Mouse (Mus musculus) heart, embryonic 15.5 days (tissue): ENCODE results near the gene Ccdc107. TPM values are rescaled to one million over a fixed set of nuclear protein-coding genes. Genes with fewer than 3 reads are reported as not detected.

ENCODE experiments used
- ATAC-seq: fragments of 200-750 bp; cut with Nextera tagmentation; replicated peaks from 2 replicates; pipeline ENCODE4 v1.8.0; 2017; ENCODE audit warnings: low read depth, moderate TSS enrichment; ENCODE audit not compliant: insufficient number of reproducible peaks, insufficient read depth, low FRiP score
- H3K27ac ChIP-seq: fragments of 300-500 bp; sonication (generic); 2 replicates; pipeline ENCODE4 v1.5.1; 2015; ENCODE audit warnings: mild to moderate bottlenecking, inconsistent platforms
- H3K27me3 ChIP-seq: fragments of 300-500 bp; sonication (generic); 2 replicates; pipeline ENCODE4 v1.6.1; 2015; ENCODE audit warnings: inconsistent platforms
- H3K36me3 ChIP-seq: fragments of 300-500 bp; sonication (generic); 2 replicates; pipeline ENCODE4 v1.6.1; 2015; ENCODE audit warnings: mild to moderate bottlenecking, inconsistent platforms
- H3K4me1 ChIP-seq: fragments of 300-500 bp; sonication (generic); replicated peaks from 2 replicates; pipeline ENCODE4 v1.6.1; 2015; ENCODE audit warnings: inconsistent platforms
- H3K4me2 ChIP-seq: fragments of 300-500 bp; sonication (generic); 2 replicates; pipeline ENCODE4 v1.6.1; 2015; ENCODE audit warnings: inconsistent platforms, mild to moderate bottlenecking, moderate library complexity
- H3K4me3 ChIP-seq: fragments of 300-500 bp; sonication (generic); 2 replicates; pipeline ENCODE4 v1.5.1; 2015; ENCODE audit warnings: mild to moderate bottlenecking, inconsistent platforms
- H3K9ac ChIP-seq: fragments of 300-500 bp; sonication (generic); 2 replicates; pipeline ENCODE4 v1.6.1; 2015; ENCODE audit warnings: mild to moderate bottlenecking, inconsistent platforms
- H3K9me3 ChIP-seq: fragments of 300-500 bp; sonication (generic); replicated peaks from 2 replicates; pipeline ENCODE4 v1.6.1; 2016; ENCODE audit warnings: inconsistent platforms
- WGBS: fragments of 180-500 bp; shearing (Covaris S2); methylation state at CpG from one replicate; pipeline ENCODE4 v1.1.7; 2015; ENCODE audit warnings: mixed read lengths; 5-methylcytosine and 5-hydroxymethylcytosine counted together
- polyA plus RNA-seq: library from polyadenylated mRNA; unstranded; fragments of >200 nt; fragmentation: Nextera tagmentation; extraction: Ambion mirVana; gene quantifications from 2 replicates; pipeline ENCODE4 v1.2.1, GENCODE M21; 2015

Ccdc107 gene
- polyA plus RNA-seq, 1 experiment from 2014 or later, result 71.4 TPM

DNA sequence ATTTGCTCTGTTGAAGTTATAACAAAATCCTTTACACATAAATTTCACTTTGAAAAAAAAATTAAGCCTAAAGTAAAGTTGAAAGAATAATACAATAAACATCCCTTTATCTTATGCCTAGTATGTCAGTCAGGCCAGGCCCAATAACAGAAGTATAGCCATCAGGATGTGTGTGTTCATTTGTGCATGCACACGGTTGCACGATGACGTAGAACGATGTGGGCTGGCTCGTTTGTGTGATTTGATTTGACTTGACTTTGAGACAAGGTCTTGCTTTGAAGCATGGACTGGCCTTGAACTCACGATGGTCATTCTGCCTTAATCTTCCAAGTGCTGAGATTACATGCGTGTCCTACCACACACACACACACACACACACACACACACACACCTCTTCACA, 25.8 kb upstream of the Ccdc107 start:
- Histone ChIP-seq H3K27ac (no peak overlapping the region), H3K4me1 (no peaks in the 10 kb centered on the region), H3K27me3 (no peaks in the 10 kb centered on the region), H3K4me2 (no peak overlapping the region), H3K9ac (no peak overlapping the region), H3K9me3 (no peaks in the 10 kb centered on the region), H3K4me3 (no peak overlapping the region), H3K36me3 (no peaks in the 10 kb centered on the region)
- no peak for ATAC-seq
- 85% methylated on average over 7 of the region's 7 CpGs for WGBS

DNA sequence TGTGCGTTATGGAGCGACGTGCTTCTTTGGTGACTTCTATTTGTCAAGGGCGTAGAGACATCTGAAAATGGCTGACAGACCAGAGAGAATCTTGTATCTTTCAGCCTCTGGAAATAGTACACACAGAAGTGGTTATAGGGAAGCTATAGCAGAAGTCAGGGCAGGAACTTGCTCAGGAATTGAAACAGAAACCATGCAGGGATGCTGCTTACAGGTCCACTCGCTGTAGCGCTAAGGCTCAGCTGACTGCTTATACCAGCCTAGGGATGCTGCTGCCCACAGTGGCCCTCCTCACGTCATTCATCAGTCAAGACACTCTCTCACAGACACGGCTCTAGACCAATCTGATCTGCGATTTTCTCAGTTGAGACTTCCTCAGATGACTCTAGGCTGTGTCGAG, 22.4 kb upstream of the Ccdc107 start:
- Histone ChIP-seq H3K36me3 (no peaks in the 10 kb centered on the region), H3K27me3 (no peaks in the 10 kb centered on the region), H3K27ac (no peak overlapping the region), H3K4me1 (no peaks in the 10 kb centered on the region), H3K4me2 (no peak overlapping the region), H3K9ac (no peak overlapping the region), H3K4me3 (no peak overlapping the region), H3K9me3 (no peaks in the 10 kb centered on the region)
- 88% methylated on average over 10 of the region's 10 CpGs for WGBS
- no peak for ATAC-seq

DNA sequence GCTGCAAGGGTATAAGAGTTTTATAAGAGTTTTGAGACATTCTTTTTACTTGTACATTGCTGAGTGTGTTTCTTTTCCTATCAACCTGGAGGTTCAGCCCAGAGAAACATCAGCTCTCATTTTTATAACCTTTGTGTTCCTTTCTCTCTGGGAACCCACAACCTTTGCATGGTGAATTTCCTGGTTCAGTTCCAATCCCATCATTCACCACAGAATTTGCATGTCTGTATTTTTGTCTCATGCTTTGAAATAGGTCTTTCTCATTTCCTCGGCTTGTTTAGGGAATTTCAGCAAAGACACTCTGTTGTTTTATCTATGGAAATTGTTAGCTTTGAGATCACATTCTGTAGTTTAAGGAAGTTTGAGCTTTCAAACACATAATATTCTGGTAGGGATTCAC, 19.1 kb upstream of the Ccdc107 start:
- ATAC-seq, result no peak
- Histone ChIP-seq H3K27me3 (no peaks in the 10 kb centered on the region), H3K4me3 (no peak overlapping the region), H3K4me2 (no peak overlapping the region), H3K36me3 (no peaks in the 10 kb centered on the region), H3K9me3 (no peaks in the 10 kb centered on the region), H3K9ac (no peak overlapping the region), H3K27ac (no peak overlapping the region), H3K4me1 (peaks cover 3% of the 10 kb centered on the region)
- 62% methylated on average over 1 of the region's 1 CpGs for WGBS

DNA sequence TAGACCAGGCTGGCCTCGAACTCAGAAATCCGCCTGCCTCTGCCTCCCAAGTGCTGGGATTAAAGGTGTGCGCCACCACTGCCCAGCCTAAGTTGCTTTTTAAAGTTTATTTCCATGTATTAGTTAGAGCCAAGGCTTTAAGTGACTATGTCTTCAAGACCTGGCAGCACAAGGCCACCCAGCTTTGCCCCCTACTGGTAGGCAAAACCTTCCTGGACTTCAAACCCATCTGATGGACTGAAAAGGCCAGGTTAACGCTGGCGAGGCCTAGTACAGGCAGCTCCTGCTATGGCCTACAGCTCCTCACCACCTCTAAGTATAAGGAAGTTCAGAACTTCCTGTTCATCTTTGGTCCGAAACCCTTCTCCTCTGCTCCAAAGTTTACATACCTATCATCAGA, 16.1 kb upstream of the Ccdc107 start:
- Histone ChIP-seq H3K4me3 (no peak overlapping the region), H3K4me1 (peaks cover 11% of the 10 kb centered on the region), H3K27me3 (no peaks in the 10 kb centered on the region), H3K36me3 (no peaks in the 10 kb centered on the region), H3K9ac (no peak overlapping the region), H3K27ac (no peak overlapping the region), H3K4me2 (no peak overlapping the region), H3K9me3 (no peaks in the 10 kb centered on the region)
- WGBS, result 83% methylated on average over 6 of the region's 6 CpGs
- ATAC-seq, result no peak

DNA sequence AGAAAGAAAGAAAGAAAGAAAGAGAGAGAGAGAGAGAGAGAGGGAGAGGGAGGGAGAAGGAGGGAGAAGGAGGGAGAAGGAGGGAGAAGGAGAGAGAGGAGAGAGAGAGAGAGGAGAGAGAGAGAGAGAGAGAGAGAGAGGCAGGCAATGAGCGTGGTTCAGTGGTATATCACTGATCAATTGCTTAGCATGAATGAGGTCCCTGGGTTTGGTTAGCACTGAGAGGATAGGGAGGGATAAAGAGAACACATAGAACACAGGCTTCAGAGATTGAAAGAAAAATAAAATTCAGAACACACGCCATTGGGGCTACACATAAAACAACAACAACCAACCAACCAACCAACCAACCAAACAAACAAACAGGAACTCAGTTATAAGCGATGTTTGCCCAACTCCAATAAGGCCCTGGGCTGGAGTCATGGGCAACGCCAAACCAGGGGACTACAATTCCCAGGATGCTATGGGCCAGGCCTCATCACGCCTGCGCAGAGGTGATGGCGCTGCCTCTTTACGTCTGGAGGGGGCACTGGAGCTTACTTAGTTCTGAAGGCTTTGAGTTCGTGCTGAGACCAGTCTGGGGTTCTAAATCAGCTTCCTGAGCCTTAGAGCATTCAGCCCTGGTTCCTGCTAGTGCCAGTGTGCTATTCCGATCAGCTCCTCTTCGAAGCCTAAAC, 14.7 kb upstream of the Ccdc107 start:
- Histone ChIP-seq H3K27ac (peak overlapping the region; percentile 61), H3K27me3 (no peaks in the 10 kb centered on the region), H3K9me3 (no peaks in the 10 kb centered on the region), H3K4me1 (peaks cover 13% of the 10 kb centered on the region), H3K4me3 (peak overlapping the region; percentile 47), H3K4me2 (peak overlapping the region; percentile 63), H3K9ac (peak overlapping the region; percentile 41; the same call in 1 of the 2 replicates), H3K36me3 (no peaks in the 10 kb centered on the region)
- ATAC-seq, result peak; percentile 86
- 19% methylated on average over 11 of the region's 11 CpGs for WGBS

DNA sequence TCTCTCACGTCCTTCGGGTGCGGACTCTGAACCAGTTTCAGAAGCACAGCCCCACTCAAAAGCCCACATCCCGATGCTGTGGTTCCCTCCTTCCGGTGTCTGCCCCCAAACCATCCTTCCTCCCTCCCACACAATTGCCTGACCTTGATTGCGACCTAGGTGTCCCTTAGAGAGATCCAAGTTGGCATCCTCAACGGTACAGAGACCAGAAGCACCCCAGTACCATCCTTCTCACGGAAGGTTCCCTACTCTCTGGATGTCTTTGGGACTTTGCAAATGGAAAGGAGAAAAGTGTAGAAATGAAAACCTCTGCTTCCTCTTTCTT, 14.2 kb upstream of the Ccdc107 start:
- Histone ChIP-seq H3K4me2 (peak overlapping the region; percentile 63), H3K9me3 (no peaks in the 10 kb centered on the region), H3K36me3 (no peaks in the 10 kb centered on the region), H3K9ac (peak overlapping the region; percentile 41; the same call in 1 of the 2 replicates), H3K4me1 (peaks cover 13% of the 10 kb centered on the region), H3K27me3 (no peaks in the 10 kb centered on the region), H3K4me3 (peak overlapping the region; percentile 47), H3K27ac (peak overlapping the region; percentile 61)
- ATAC-seq, result no peak
- WGBS, result 36% methylated on average over 8 of the region's 8 CpGs

DNA sequence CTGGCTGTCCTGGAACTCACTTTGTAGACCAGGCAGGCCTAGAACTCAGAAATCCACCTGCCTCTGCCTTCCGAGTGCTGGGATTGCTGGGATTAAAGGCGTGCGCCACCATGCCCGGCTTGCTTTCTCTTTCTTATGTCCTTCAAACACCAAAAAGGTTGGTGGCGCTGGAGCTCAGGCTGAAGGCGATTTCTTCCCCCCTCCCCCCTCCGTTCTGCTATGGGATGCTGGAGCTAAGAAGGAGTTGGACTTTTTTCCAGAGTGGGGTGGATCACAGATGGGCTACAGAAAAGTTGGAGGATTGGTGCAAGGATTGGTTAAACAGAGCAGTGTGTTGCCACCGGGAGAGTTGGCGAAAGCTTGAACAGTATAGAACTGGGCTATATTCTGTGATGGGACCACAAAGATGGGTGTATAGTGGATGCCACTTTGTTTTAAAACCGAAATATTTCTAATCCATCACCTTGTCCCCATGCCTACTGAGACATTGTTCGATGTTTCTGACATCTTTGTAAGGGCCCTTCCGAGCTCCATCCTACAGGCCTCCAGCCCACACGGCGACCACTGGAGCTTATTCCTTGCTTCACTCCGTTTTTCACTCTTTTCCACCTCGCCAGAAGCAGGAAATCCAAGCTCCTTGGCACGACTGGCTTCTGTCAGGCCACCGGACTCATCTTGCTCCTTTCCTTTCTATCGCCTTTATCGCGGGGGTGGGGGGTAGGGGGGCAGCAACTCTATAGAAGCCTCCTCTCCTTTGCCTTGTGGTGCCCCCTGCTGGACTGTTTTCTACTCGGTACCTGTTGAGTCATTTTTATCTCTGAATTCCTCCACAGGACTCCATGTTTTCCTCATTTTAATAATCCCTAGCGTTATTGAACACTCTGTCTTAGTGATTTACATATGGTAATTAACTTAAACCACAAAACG, 13.5 kb upstream of the Ccdc107 start:
- Histone ChIP-seq H3K27ac (0 out of 2 replicates have a peak overlapping the region, but pooled peaks have one; percentile 15), H3K9me3 (no peaks in the 10 kb centered on the region), H3K4me2 (peak overlapping the region; percentile 63; the same call in 1 of the 2 replicates), H3K36me3 (no peaks in the 10 kb centered on the region), H3K4me1 (peaks cover 13% of the 10 kb centered on the region), H3K27me3 (no peaks in the 10 kb centered on the region), H3K9ac (no peak overlapping the region), H3K4me3 (0 out of 2 replicates have a peak overlapping the region, but pooled peaks have one; percentile 20)
- WGBS, result 45% methylated on average over 24 of the region's 24 CpGs
- no peak for ATAC-seq

DNA sequence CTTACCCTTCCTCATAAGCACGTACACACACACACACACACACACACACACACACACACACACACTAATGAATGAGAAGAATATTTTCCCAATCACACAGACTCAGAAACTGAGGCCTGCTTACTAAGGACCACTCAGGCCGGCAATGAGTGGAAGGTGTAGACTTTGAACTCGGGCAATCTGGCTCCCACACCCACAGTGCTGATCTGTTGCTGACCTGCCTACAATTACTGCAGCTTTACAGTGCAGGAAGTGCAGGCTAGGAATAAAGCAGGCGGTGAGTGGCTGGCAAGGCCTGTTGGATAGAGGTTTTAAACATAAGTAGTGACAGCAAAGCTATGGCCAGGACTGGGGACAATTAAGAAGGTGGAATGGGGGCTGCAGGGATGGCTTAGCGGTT, 11.7 kb upstream of the Ccdc107 start:
- no peak overlapping the region for H3K27ac ChIP-seq
- H3K36me3 ChIP-seq, result no peaks in the 10 kb centered on the region
- H3K27me3 ChIP-seq, result no peaks in the 10 kb centered on the region
- no peak overlapping the region for H3K9ac ChIP-seq
- H3K4me1 ChIP-seq, result peaks cover 13% of the 10 kb centered on the region
- WGBS, result 84% methylated on average over 5 of the region's 5 CpGs
- H3K4me3 ChIP-seq, result no peak overlapping the region
- no peak for ATAC-seq
- no peak overlapping the region for H3K4me2 ChIP-seq
- no peaks in the 10 kb centered on the region for H3K9me3 ChIP-seq

DNA sequence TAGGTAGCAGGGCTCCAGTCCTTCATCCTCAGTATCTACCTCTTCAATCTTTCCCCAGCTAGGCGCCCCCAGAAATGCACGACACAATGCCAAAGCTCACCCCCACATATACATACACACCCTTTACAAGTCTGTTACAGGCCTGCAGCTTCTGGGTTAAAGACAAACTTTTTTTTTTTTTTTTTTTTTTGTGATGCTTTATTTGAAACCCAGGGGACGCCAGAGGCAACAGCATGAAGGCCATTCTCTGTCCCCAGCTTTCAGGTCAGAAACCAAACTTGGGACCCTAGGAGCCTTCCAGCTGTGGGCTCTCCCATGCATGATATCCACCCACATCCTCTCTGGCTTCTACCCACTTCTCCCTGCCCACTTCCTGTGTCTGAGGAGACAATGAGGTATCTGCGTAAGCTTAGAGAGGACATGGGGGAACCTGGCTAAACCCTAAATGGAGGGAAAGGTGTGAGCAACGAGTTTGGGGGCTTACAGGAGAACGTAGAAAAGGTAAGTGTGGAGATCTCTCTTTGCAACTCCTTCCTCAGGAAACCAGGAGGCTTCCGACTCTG, 10.7 kb upstream of the Ccdc107 start:
- H3K4me3 ChIP-seq, result no peak overlapping the region
- H3K9ac ChIP-seq, result no peak overlapping the region
- no peaks in the 10 kb centered on the region for H3K9me3 ChIP-seq
- WGBS, result 61% methylated on average over 7 of the region's 7 CpGs
- H3K36me3 ChIP-seq, result no peaks in the 10 kb centered on the region
- H3K27me3 ChIP-seq, result no peaks in the 10 kb centered on the region
- peaks cover 13% of the 10 kb centered on the region for H3K4me1 ChIP-seq
- H3K4me2 ChIP-seq, result no peak overlapping the region
- no peak for ATAC-seq
- no peak overlapping the region for H3K27ac ChIP-seq

DNA sequence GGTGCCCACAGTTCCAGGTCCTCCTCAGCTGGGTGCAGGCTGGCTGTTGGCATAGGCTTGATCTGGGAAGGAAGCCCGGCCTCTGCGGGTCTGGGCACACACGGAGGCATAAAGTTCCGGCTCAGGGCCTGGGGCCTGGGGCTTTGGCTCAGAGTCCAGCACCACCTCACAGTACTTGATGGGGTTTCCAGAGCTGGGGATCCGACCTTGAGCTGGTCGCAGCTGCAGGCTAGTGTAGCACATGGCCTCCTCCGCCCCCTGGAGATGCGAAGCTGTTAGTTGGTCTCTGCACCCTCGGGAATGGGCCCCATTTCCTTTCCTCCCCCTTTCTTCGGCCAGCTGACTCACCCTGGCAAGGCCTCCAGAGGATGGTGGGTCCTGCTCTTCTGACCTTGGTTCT, 10.1 kb upstream of the Ccdc107 start:
- Histone ChIP-seq H3K4me1 (peaks cover 13% of the 10 kb centered on the region), H3K27ac (no peak overlapping the region), H3K27me3 (no peaks in the 10 kb centered on the region), H3K9me3 (no peaks in the 10 kb centered on the region), H3K4me2 (no peak overlapping the region), H3K36me3 (no peaks in the 10 kb centered on the region), H3K9ac (no peak overlapping the region), H3K4me3 (no peak overlapping the region)
- no peak; the same call in 1 of the 2 replicates for ATAC-seq
- 62% methylated on average over 10 of the region's 10 CpGs for WGBS

DNA sequence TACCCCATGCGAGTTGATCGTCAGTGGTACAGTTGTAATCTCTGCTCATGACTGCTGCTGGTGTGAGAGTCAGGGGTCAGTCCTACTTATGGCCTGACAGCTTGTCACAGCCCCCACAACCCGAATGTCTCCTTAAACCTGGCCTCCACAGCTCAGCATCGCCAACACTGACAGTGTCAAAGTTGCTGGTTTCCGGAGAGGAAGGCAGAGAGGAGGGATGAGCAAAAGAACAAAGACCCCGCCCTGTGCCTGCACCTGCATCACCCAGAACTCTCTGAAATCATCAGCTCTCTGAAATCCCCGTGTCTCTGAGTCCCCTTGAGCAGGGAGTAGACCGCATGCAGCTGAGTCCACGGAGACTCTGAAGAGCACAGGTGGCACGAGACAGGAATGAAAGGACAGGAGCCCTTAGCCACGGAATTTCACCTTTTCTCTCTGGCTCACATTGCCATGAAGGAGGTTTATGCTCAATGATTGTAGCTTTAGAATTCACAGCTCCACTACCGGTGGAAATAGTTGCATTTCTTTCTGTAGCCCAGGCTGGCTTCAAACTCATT, 9.1 kb upstream of the Ccdc107 start, which contains the start of gene Sit1:
Gene Sit1, minus strand, starts transcription at position 200 of the 557 bp plus-strand sequence.
- no peaks in the 10 kb centered on the region for H3K36me3 ChIP-seq
- H3K27me3 ChIP-seq, result no peaks in the 10 kb centered on the region
- H3K9ac ChIP-seq, result no peak within 1 kb of the TSS
- H3K9me3 ChIP-seq, result no peaks in the 10 kb centered on the region
- H3K4me2 ChIP-seq, result no peak within 1 kb of the TSS; the same call in 1 of the 2 replicates
- no peak within 1 kb of the TSS for H3K4me3 ChIP-seq
- H3K4me1 ChIP-seq, result peaks cover 10% of the 10 kb centered on the region; the same call in 1 of the 2 replicates
- H3K27ac ChIP-seq, result no peak within 1 kb of the TSS
- WGBS, result 52% methylated on average over 12 of the region's 12 CpGs
- no peak for ATAC-seq
